Mouse (Mus musculus) testis, adult 2 months (tissue): ENCODE data around the gene Pax6.

ENCODE experiments used
- CTCF ChIP-seq: fragments of 200-500 bp; IDR thresholded peaks from 2 replicates; pipeline ENCODE4 v1.5.1; 2012; ENCODE audit warnings: low read depth, mild to moderate bottlenecking, inconsistent platforms, low read length, moderate library complexity; ENCODE audit not compliant: control insufficient read depth, insufficient read depth, insufficient replicate concordance
- POLR2A ChIP-seq: fragments of 200-500 bp; IDR thresholded peaks from 2 replicates; pipeline ENCODE4 v1.6.1; 2012; ENCODE audit warnings: low read depth, mild to moderate bottlenecking, inconsistent platforms, low read length, moderate library complexity; ENCODE audit not compliant: control insufficient read depth

DNA sequence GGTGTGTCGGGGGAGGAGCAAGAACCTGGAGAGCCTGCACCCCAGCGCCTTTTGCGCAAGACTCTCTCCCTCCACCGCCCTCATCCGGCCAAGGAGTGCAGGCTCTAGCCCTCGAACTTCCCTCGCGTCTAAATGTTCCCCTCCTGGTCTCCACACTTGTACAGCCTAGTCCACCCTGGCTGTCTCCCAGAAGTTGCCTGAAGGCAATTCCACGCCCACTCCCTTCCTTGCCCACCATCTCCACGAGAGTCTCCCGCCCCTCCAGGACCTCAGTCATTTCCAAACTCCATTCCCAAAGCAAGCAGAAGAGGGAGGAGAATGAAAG, 1.1 kb upstream of the Pax6 start:
- TF ChIP-seq CTCF (no peak), POLR2A (no peak)
